Mouse (Mus musculus) erythroid progenitor cell, adult 5-6 weeks (primary cell): ENCODE results near the gene Col1a1. TPM values are rescaled to one million over a fixed set of nuclear protein-coding genes. Genes with fewer than 3 reads are reported as not detected.
"Not testable (repeated sequence)": the region's sequence is repeated elsewhere in the genome, so short reads cannot be mapped to it uniquely, and the experiment has no call there.

Experiments
- ATAC-seq: replicated peaks from 2 replicates; pipeline ENCODE4 v1.8.0; 2016; ENCODE audit warnings: moderate number of reproducible peaks, mild to moderate bottlenecking, moderate TSS enrichment, inconsistent platforms; ENCODE audit not compliant: poor library complexity, low FRiP score, severe bottlenecking
- total RNA-seq, 2 experiments: library from RNA; stranded (forward) in 1 of 2; stranded (reverse) in 1 of 2; fragments of 150-400 nt in 1 of 2; fragments of 186-747, 209-891 nt in 1 of 2; gene quantifications; 2 replicates each; pipeline versions ENCODE4 v1.2.3 to v1.2.4; 2015 to 2017; ENCODE audit warnings: low replicate concordance in 2 of 2

Col1a1 gene
- total RNA-seq, 2 experiments from 2014 or later = 1.9 to 2.1 TPM

DNA sequence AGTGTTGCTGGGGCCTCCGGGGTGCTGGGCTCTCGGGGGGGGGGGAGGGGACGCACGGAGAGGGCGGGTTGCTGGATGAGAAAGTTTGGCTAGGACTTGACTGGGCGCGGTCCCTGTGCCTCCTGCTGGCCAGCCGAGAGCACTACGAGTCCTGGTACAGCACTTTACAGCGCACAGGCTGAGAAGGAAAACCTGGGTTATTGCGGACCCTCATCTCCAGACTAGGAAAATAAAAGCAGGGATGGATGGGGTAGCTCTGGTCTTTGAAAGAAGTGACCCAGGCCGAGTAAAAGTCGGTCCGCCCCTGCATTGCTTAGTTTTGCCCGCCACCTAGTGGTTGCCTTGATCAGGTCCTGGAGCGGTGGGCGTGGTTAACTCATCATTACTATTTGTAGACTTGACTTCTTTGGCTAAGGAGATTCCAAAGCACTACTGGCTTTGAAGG, 849 bp downstream of the Col1a1 start:
- peak; percentile 85 for ATAC-seq

GRCm38 (mm10) chr11:94937335-94937781, 1.3 kb downstream of the Col1a1 start:
- ATAC-seq = peak; percentile 39; the same call in 1 of the 2 replicates

DNA sequence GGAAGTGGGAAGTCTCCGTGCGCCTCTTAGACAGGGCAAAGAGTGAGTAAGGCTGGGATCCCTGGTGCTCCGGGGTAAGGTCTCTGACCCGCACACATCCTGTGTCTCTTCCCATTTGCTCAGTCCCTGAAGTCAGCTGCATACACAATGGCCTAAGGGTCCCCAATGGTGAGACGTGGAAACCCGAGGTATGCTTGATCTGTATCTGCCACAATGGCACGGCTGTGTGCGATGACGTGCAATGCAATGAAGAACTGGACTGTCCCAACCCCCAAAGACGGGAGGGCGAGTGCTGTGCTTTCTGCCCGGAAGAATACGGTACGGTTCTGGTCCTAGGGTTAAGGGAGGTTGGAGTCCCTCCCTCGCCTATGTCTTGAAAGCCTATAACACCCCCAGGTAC, 1.8 kb downstream of the Col1a1 start:
- ATAC-seq = no peak

- no peak for ATAC-seq
Observed at GRCm38 (mm10) chr11:94938296-94938695, 2.3 kb downstream of the Col1a1 start.

DNA sequence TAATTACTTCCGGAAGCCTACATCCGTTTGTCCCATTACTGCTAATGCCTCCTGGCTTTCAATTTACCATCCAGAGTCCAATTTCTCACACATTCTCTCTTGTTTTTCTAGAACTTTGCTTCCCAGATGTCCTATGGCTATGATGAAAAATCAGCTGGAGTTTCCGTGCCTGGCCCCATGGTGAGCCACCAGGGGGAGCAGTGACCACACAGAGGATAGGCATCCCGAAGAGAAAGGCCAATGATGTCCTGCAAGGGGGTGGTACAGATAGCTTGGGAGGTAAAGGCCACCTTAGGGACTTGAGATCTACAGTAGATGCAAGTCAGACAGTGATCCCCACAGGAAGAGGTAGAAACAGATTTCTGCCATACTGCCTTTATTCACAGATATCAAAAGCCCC, 3.3 kb downstream of the Col1a1 start:
- ATAC-seq = 0 out of 2 replicates have a peak, but pooled peaks have one; percentile 43

GRCm38 (mm10) chr11:94941121-94941520, 5.1 kb downstream of the Col1a1 start:
- ATAC-seq = no peak

- no peak for ATAC-seq
Observed at GRCm38 (mm10) chr11:94941776-94942175, 5.8 kb downstream of the Col1a1 start.

- no peak for ATAC-seq
Observed at GRCm38 (mm10) chr11:94942282-94943023, 6.4 kb downstream of the Col1a1 start.

DNA sequence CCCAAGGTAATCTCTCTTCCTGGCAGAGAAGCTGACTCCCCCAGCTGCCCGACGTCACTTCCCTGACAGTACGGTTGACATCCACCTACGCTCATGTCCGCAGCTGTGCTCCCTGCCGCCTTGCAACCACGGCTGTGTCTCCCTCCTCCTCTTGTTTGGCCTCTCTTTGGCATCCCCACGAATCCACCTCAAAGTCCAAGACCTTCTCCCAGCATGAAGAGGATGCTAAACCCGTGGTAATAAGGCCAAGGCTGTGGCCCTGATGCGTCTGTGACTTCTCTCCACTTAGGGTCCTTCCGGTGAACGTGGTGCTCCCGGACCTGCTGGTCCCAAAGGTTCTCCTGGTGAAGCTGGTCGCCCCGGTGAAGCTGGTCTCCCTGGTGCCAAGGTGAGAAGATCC, 7.0 kb downstream of the Col1a1 start:
- ATAC-seq = no peak

DNA sequence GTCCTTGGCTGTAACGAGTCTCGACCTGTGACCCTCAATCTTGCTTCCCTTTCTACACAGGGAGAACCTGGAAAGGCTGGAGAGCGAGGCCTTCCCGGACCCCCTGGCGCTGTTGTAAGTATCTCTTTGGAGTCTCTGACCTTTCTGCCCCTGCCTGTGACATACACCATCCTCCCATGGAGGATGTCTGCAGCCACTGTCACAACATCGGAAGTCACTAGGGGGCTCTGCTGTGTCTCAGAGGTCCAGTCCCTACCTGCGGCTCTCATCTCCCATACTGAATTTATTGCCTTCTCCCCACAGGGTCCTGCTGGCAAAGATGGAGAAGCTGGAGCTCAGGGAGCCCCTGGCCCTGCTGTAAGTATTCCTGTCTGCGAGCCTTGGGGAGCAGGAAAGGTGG, 8.3 kb downstream of the Col1a1 start:
- ATAC-seq = no peak

GRCm38 (mm10) chr11:94945236-94945635, 9.2 kb downstream of the Col1a1 start:
- no peak for ATAC-seq

DNA sequence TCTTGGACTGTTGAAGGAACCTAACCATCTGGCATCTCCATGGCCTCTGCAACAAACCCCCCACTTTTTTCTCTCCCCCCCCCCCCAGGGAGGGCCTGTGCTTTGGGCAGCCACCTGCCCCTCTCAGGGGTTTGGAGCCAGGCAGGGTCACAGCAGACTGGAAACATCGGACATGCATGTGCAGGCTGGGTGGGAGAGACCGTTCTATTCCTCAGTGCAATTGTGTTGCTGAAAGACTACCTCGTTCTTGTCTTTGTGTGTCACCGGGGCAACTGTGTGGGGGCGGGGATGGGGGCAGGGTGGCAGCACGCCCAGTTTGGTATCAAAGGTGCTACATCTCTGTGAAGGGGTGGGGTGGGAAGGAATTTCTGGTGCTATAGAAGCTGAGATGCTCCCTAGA, 16.1 kb downstream of the Col1a1 start:
- no peak for ATAC-seq

DNA sequence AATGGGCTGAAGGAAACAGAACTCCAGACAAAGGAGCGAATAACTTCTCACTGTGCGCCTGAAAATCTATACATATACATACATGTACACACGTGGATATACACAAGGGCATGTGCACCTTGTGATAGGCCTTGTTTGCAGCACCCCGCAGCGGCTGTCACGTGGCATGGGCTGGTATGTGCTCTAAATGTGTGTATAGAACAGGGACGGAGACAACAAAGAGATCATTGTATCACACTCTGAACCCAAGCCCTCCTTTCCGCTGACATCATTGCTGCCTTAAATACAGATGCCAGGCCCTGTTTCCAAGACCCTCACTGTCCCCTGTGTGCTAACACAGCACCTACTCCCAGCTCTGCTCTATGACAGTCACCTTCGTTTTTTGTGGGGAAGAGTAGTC, 19.1 kb downstream of the Col1a1 start:
- ATAC-seq = no peak

- no peak for ATAC-seq
Observed at GRCm38 (mm10) chr11:94957693-94958064, 21.7 kb downstream of the Col1a1 start.

DNA sequence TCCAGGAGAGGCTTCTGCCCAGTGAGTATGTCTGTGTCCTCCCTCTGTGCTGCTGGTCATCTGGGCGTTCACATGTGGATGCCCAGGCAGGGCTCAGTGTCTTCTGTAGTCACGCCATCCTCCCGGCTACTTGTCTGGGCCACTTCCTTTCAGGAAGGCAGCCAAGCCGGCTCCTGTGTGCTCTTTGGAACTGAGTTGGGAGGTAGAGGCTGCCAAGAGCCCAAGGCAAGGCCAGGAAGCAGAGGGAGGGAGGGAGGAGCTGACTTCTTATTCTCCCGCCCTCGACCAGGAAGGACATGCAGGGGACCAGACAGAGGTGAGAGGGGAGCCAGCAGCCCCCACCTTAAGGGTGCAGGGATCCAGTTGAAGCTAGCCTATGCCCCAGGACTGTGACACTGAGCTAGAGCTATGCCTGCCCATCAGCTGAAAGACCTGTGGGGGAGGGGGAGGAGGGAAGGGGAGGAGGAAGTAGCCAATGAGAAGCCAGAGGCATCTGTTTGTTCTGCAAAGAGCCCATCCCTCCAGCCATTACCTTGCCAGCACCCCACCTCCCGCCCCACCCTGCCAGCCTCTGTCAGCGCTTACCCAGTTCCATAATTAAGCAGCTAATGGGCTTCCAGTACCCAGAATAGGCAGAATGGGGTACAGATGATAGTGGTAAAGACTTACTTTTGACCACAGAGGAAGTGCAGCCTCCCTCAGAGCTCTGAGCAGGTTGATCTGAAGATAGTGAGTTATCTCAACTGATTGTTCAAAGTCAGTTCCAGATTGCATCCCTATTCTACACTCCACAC, 22.2 kb downstream of the Col1a1 start:
- no peak for ATAC-seq

- ATAC-seq = no peak
Observed at GRCm38 (mm10) chr11:94962534-94963101, 26.6 kb downstream of the Col1a1 start.

- no peak for ATAC-seq
Observed at GRCm38 (mm10) chr11:94967419-94967818, 31.4 kb downstream of the Col1a1 start, which contains the start of gene Hils1. TSS of gene Hils1 (plus strand) at chr11:94967593.

DNA sequence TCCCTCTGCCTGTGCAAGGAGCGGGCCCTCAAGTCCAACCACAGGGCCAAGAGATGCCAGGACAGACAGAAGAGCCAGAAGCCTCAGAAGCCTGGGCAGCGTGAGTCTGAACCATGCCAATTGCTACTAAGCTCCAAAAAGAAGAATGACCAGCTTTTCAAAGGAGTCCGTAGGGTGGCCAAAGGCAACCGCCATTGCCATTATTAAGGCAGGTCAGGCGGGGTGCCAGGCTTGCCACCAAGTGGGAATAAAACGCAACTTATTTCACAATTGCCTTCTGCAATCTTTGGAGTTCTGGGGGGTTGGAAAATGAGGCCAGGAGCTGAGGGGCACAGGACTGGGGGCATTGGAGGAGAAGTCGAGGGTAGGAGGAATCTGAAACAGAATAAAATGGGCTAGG, 32.2 kb downstream of the Col1a1 start:
- ATAC-seq = no peak

DNA sequence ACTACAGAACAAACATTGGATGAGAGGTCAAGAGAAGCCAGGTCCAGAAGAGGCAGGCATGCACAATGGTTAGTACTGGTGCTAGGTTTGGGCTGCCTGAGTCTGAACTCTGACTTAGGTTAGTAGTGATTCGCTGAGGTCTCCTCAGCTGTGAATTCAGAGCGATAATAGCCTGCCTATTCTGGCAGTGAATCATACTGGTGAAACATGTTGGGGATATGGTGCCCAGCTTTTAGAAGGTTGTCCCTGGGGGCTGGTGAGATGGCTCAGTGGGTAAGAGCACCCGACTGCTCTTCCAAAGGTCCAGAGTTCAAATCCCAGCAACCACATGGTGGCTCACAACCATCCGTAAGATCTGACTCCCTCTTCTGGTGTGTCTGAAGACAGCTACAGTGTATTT, 33.7 kb downstream of the Col1a1 start:
- not testable (repeated sequence) for ATAC-seq

DNA sequence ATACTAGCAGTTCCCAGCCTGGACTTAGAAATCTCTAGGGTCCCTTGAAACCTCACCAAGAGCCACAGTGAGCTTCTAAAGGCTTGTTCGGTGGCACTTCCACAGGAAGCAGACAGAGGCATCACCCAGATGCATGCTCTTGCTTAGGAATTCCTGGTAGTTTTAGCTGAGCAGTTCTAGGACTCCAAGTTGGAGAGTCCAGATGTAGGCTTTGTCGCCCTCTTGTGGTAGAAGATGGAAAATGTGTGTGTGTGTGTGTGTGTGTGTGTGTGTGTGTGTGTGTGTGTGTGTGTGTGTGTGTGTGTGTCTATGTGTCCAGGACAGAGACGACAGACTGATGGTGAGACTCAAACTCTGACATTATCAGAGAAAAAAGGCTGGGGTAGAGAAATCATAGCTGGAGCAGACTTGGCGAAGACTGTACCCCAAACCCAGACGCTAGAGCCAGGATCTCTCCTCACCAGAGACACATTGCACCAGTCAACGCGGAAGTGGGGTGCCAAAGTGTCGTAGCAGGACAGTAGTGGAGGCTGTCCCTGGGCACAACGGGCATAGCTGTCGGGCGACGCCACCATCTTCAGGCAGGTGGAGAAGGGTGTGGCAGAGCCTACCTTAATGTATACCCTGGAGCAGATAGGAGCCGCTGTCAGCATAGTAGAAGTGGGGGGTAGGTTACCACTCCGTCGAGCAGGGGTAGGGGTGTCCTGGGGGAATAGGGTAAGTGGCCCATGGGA, 34.4 kb downstream of the Col1a1 start:
- 0 out of 2 replicates have a peak, but pooled peaks have one; percentile 55 for ATAC-seq
